Mouse (Mus musculus) stomach, embryonic 16.5 days (tissue): ENCODE measurements around the gene Egfl7. TPM values are rescaled to one million over a fixed set of nuclear protein-coding genes. Genes with fewer than 3 reads are reported as not detected.

Experiments
- ATAC-seq: fragments of 200-750 bp; cut with Nextera tagmentation; 2 replicates; pipeline ENCODE4 v1.8.0; 2017; ENCODE audit warnings: moderate number of reproducible peaks, moderate TSS enrichment; ENCODE audit not compliant: insufficient read depth, low FRiP score
- H3K27ac ChIP-seq: fragments of 300-500 bp; sonication (generic); 2 replicates; pipeline ENCODE4 v1.5.1; 2014; ENCODE audit warnings: low read length
- H3K27me3 ChIP-seq: fragments of 300-500 bp; sonication (generic); 2 replicates; pipeline ENCODE4 v1.6.1; 2014; ENCODE audit warnings: low read length, control low read depth, mixed read lengths; ENCODE audit not compliant: control insufficient read depth, insufficient read depth
- H3K36me3 ChIP-seq: fragments of 300-500 bp; sonication (generic); 2 replicates; pipeline ENCODE4 v1.6.1; 2014; ENCODE audit warnings: low read length; ENCODE audit not compliant: control insufficient read depth, insufficient read depth
- H3K4me1 ChIP-seq: fragments of 300-500 bp; sonication (generic); 2 replicates; pipeline ENCODE4 v1.6.1; 2014; ENCODE audit warnings: low read length, control low read depth, mixed read lengths; ENCODE audit not compliant: control insufficient read depth, insufficient read depth
- H3K4me2 ChIP-seq: fragments of 300-500 bp; sonication (generic); 2 replicates; pipeline ENCODE4 v1.6.1; 2014; ENCODE audit warnings: low read depth, low read length, mixed read lengths
- H3K4me3 ChIP-seq: fragments of 300-500 bp; sonication (generic); replicated peaks from 2 replicates; pipeline ENCODE4 v1.5.1; 2014; ENCODE audit warnings: mild to moderate bottlenecking, low read length
- H3K9ac ChIP-seq: fragments of 300-500 bp; sonication (generic); 2 replicates; pipeline ENCODE4 v1.6.1; 2014; ENCODE audit warnings: low read length
- H3K9me3 ChIP-seq: fragments of 300-500 bp; sonication (generic); replicated peaks from 2 replicates; pipeline ENCODE4 v1.6.1; 2016; ENCODE audit warnings: low read length, control low read depth; ENCODE audit not compliant: control insufficient read depth
- WGBS: fragments of 180-500 bp; shearing (Covaris S2); extraction: QIAGEN DNeasy Blood & Tissue Kit; methylation state at CpG from one replicate; pipeline ENCODE4 v1.1.7; 2014; 5-methylcytosine and 5-hydroxymethylcytosine counted together
- polyA plus RNA-seq: library from polyadenylated mRNA; unstranded; fragments of >200 nt; fragmentation: Nextera tagmentation; extraction: Ambion mirVana; gene quantifications from 2 replicates; pipeline ENCODE4 v1.2.1, GENCODE M21; 2015

The Egfl7 gene
- polyA plus RNA-seq, 1 experiment from 2014 or later = 116 TPM

DNA sequence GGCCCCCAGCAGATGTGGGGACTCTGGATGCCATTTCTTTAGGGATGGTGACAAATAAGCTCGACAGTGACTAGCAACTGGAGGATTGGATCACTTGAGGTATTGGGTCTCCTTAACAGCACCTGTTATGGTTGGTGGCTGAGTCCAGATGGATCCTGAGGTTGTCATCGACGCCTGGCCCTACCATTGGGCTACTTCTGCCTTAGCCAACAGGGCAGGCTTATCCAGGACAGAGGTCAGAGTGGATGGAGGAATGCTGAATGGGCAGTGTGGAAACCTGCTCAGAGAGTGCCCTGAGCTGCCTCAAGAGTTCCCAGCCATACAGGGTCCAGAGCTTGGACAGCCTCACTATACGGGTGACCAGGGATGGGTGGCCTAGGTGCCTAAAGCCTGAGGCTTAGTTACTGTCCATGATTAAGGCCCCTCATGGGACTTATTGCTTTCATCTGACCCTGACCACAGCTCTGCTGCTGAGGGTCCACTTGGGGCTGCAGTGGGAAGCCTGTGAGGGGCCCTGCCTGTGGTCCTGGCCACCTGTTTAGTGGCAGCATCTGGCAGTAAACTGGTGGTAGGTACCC is 54.2 kb downstream of the Egfl7 start:
- Histone ChIP-seq H3K27me3 (no peaks in the 10 kb centered on the region), H3K4me1 (peaks cover 28% of the 10 kb centered on the region), H3K9ac (no peak overlapping the region)

DNA sequence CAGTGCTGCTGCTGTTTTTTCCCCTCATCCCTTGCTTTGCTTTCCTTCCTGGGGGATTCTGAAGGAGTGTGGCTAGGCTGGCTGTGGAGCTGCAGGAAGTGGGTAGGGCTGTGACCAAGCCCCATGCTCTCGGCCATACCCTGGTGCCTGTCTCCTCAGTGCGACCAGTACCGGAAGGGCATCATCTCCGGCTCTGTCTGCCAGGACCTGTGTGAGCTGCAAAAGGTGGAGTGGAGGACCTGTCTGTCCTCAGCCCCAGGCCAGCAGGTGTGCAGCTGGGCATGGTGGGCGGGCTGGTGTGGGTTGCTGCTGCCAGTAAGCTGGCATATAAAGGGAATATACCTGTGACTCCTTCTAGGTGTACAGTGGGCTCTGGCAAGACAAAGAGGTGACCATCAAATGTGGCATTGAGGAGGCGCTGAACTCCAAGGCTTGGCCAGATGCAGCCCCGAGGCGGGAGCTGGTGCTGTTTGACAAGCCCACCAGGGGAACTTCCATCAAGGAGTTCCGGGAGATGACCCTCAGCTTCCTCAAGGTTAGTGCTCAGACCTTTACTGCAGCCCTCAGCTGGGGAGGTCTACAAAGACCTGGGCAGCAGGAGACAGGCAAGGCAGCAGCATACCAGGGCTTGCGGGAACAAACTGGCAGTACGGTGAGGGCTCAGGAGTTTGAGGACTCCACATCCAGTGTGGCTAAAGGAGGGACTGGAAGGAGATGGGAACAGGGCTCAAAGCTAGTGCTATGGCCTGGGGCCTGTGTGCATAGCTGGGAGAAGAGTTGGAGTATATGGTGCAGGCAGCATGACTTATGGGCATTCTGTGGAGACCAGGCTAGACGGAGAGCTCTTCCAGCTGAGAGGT is 55.0 kb downstream of the Egfl7 start:
- no peak overlapping the region for H3K27ac ChIP-seq
- 67% methylated on average over 12 of the region's 12 CpGs for WGBS

More for the DNA sequence above, 54.2 kb downstream of the Egfl7 start:
- 65% methylated on average over 4 of the region's 4 CpGs for WGBS
- Histone ChIP-seq H3K36me3 (peaks cover 13% of the 10 kb centered on the region), H3K27ac (no peak overlapping the region), H3K4me2 (no peak overlapping the region), H3K4me3 (no peak overlapping the region), H3K9me3 (no peaks in the 10 kb centered on the region)
- ATAC-seq = no peak

DNA sequence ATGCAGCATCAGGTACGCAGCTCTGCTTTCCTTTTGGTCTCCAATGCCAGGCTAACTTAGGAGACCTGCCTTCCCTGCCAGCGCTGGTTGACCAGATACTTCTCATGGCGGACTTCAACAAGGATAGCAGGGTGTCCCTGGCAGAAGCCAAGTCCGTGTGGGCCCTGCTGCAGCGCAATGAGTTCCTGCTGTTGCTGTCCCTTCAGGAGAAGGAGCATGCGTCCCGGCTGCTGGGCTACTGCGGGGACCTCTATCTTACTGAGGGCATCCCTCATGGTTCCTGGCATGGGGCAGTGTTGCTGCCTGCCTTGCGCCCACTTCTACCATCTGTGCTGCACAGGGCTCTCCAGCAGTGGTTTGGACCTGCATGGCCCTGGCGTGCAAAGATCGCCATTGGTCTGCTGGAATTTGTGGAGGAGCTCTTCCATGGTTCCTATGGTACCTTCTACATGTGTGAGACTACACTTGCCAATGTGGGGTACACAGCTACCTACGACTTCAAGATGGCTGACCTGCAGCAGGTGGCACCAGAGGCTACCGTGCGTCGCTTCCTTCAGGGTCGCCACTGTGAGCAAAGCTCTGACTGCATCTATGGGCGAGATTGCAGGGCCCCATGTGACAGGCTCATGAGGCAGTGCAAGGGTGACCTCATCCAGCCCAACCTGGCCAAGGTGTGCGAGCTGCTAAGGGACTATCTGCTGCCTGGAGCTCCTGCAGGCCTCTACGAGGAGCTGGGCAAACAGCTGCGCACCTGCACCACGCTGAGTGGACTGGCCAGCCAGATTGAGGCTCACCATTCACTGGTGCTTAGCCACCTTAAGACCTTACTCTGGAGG is 55.9 kb downstream of the Egfl7 start:
- 71% methylated on average over 21 of the region's 21 CpGs for WGBS

More for the DNA sequence above, 55.0 kb downstream of the Egfl7 start:
- Histone ChIP-seq H3K4me1 (peaks cover 21% of the 10 kb centered on the region), H3K36me3 (peaks cover 13% of the 10 kb centered on the region), H3K27me3 (no peaks in the 10 kb centered on the region), H3K4me3 (no peak overlapping the region), H3K9me3 (no peaks in the 10 kb centered on the region), H3K9ac (no peak overlapping the region), H3K4me2 (no peak overlapping the region)
- ATAC-seq = no peak

DNA sequence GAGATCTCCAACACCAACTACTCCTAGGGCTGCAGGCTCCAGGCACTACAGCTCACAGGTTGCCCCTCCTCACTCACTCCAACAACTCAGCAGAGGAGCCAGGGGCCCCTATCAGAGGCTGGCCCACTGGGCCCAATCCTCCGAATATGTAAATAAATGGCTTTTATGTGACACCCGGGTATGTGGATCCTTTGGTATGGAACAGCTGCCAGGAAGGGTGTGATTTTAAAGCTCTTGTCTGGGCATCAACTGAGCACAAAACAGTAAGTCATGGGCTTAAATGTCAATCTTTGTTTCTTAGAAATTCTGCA is 56.5 kb downstream of the Egfl7 start:
- Histone ChIP-seq H3K4me3 (no peak overlapping the region), H3K9me3 (no peaks in the 10 kb centered on the region), H3K27ac (no peak overlapping the region), H3K9ac (no peak overlapping the region), H3K4me1 (peaks cover 23% of the 10 kb centered on the region), H3K36me3 (peaks cover 13% of the 10 kb centered on the region), H3K4me2 (no peak overlapping the region), H3K27me3 (no peaks in the 10 kb centered on the region)
- WGBS = 19% methylated on average over 2 of the region's 2 CpGs
- no peak for ATAC-seq

More for the DNA sequence above, 55.9 kb downstream of the Egfl7 start:
- H3K4me3 ChIP-seq = no peak overlapping the region
- H3K27me3 ChIP-seq = no peaks in the 10 kb centered on the region
- no peak overlapping the region; the same call in 1 of the 2 replicates for H3K27ac ChIP-seq
- H3K9ac ChIP-seq = no peak overlapping the region
- H3K9me3 ChIP-seq = no peaks in the 10 kb centered on the region
- ATAC-seq = no peak
- H3K4me1 ChIP-seq = peaks cover 23% of the 10 kb centered on the region
- H3K36me3 ChIP-seq = peaks cover 13% of the 10 kb centered on the region
- H3K4me2 ChIP-seq = no peak overlapping the region

DNA sequence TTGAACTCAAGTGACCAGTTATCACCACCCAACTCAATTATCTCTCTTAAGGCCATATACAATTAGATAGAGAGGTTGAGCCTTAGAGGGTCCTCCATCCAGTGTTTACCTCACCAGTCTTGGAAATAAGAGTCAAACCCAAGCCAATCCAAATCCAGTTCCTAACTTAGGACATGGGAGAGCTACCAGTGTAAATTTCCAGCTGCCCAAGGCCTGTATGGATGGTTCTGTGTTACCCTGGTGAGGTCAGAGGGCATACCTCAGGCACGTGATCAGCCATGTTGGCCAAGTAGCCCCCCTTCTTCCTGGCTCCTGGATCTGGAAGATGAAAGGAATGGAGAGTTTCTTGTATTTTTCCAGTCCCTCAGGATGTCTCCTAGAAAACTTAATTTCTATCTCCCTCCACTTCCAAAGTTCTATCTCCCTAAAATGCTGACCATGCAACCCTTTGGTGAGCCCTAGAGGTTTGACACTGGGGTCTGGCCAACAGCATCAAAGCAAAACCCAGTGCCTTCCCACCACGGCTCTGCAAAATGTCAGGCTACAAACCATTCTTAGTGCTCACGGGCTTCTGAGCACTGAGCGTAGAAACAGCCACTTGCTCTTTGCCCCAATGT is 57.6 kb downstream of the Egfl7 start:
- Histone ChIP-seq H3K27me3 (no peaks in the 10 kb centered on the region), H3K4me1 (peaks cover 23% of the 10 kb centered on the region), H3K4me3 (no peak overlapping the region), H3K9me3 (no peaks in the 10 kb centered on the region), H3K4me2 (no peak overlapping the region), H3K36me3 (peaks cover 13% of the 10 kb centered on the region), H3K27ac (no peak overlapping the region), H3K9ac (no peak overlapping the region)
- ATAC-seq = no peak
- 78% methylated on average over 4 of the region's 4 CpGs for WGBS

DNA sequence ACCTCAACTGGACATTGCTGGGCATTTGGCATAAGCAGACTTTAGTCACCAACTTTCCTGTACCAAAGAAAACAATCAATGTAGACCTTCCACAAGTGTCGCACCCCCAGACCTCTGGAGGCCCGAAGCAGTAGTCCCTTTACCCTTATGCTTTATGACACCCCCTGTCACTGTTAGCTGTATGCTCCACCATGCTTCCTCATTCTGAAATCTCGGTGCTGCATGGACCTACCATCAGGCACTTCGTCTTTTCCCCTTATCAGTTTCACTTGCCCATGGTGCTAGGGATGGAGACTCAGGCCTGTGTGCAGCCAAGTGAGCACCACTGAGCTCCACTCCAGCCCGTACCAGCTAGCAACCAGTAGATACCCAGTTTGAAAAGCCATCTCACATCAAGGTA is 58.2 kb downstream of the Egfl7 start:
- Histone ChIP-seq H3K27ac (no peak overlapping the region), H3K4me2 (peak overlapping the region; percentile 84), H3K9me3 (no peaks in the 10 kb centered on the region), H3K36me3 (peaks cover 13% of the 10 kb centered on the region), H3K4me1 (peaks cover 23% of the 10 kb centered on the region), H3K9ac (peak overlapping the region; percentile 99; the same call in 1 of the 2 replicates), H3K27me3 (no peaks in the 10 kb centered on the region), H3K4me3 (peak overlapping the region; percentile 87)
- WGBS = 79% methylated on average over 5 of the region's 5 CpGs
- ATAC-seq = no peak

DNA sequence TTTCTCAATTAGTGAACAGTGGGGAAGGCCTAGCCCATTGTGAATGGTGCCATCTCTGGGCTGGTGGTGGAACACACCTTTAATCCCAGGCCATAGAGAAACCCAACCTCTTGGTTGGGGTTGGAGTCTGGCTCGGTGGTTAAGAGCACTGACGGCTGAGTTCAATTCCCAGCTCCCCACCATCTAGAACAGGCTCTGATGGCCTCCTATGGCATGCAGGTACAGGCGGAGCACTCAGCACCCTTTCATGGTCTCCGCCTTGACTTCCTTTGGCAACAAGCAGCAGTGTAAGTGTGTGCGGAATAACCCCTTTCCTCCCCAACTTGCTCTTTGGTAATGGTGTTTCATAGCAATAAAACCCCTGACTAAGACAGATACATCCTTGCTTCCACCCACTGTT is 58.8 kb downstream of the Egfl7 start:
- ATAC-seq = no peak
- 63% methylated on average over 5 of the region's 5 CpGs for WGBS
- peaks cover 23% of the 10 kb centered on the region for H3K4me1 ChIP-seq
- H3K4me2 ChIP-seq = peak overlapping the region; percentile 84
- peak overlapping the region; percentile 99 for H3K9ac ChIP-seq
- H3K9me3 ChIP-seq = no peaks in the 10 kb centered on the region
- H3K36me3 ChIP-seq = peaks cover 13% of the 10 kb centered on the region
- no peak overlapping the region for H3K27ac ChIP-seq
- no peaks in the 10 kb centered on the region for H3K27me3 ChIP-seq
- peak overlapping the region; percentile 87 for H3K4me3 ChIP-seq

DNA sequence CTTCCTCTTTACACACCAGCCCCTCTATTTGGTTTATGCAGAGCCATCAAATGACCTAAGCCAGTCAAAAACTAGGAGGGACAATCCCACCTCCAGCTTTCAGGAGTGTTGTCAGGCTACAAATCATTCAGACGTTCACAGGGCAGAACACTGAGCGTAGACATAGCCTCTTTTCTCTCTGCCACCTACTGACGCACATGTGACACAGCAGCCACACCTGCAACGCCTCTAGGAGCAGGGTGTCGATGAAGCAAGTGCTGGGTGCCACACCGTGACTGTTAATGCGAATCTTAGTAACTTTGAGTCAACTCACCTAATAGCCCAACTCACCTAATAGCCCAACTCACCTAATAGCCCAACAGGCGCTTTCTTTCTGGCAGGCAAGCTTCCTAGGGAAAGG is 59.3 kb downstream of the Egfl7 start:
- no peaks in the 10 kb centered on the region for H3K27me3 ChIP-seq
- H3K9me3 ChIP-seq = no peaks in the 10 kb centered on the region
- peak overlapping the region; percentile 84 for H3K4me2 ChIP-seq
- peaks cover 23% of the 10 kb centered on the region for H3K4me1 ChIP-seq
- ATAC-seq = peak; percentile 54; the same call in 1 of the 2 replicates
- H3K27ac ChIP-seq = peak overlapping the region; percentile 15; the same call in 1 of the 2 replicates
- peaks cover 13% of the 10 kb centered on the region for H3K36me3 ChIP-seq
- peak overlapping the region; percentile 99 for H3K9ac ChIP-seq
- 3% methylated on average over 8 of the region's 8 CpGs for WGBS
- H3K4me3 ChIP-seq = peak overlapping the region; percentile 87
